Mouse (Mus musculus): ENCODE results near the gene Cbfa2t2.

GRCm38 (mm10) chr2:154440453-154440852 is 4.2 kb downstream of the Cbfa2t2 start:
- no peak for TF ChIP-seq POLR2A (IDR thresholded peaks at IDR 0.05; ENCODE audit: insufficient read length, low read depth)
- TF ChIP-seq MYOD1 (IDR thresholded peaks at IDR 0.05; ENCODE audit: control insufficient read depth in 1 of 3, insufficient read length in 2 of 3, low read depth in 2 of 3) = peak; percentile 66 to 86 (median 75)
- no peak for TF ChIP-seq REST (IDR thresholded peaks at IDR 0.05; ENCODE audit: insufficient read depth, insufficient read length)
- TF ChIP-seq CEBPB (IDR thresholded peaks at IDR 0.05; ENCODE audit: insufficient read depth, poor library complexity, severe bottlenecking) = no peak
- no peak for TF ChIP-seq TCF3 (IDR thresholded peaks at IDR 0.05; ENCODE audit: insufficient read length, low read depth)
- peak; percentile 20 for TF ChIP-seq TCF12 (IDR thresholded peaks at IDR 0.05; ENCODE audit: insufficient read depth, poor library complexity, severe bottlenecking)
- no peak for TF ChIP-seq MYOG (IDR thresholded peaks at IDR 0.05; ENCODE audit: control insufficient read depth in 1 of 3, insufficient read depth in 1 of 3, insufficient read length in 2 of 3, low read depth in 2 of 3)
- TF ChIP-seq MAX (IDR thresholded peaks at IDR 0.05; ENCODE audit: low read depth) = no peak
- TF ChIP-seq POLR2AphosphoS2 (IDR thresholded peaks at IDR 0.05; ENCODE audit: insufficient read length, low read depth) = no peak
- no peak for TF ChIP-seq USF1 (IDR thresholded peaks at IDR 0.05; ENCODE audit: low read depth)

All from myocyte (in vitro differentiated cells).